Mouse (Mus musculus) subcutaneous adipose tissue, adult 2 months (tissue): Measurements from ENCODE around the gene Lcp2. TPM values are rescaled to one million over a fixed set of nuclear protein-coding genes. Genes with fewer than 3 reads are reported as not detected.

Source experiments
- polyA plus RNA-seq: library from polyadenylated mRNA; depleted of rRNA; stranded (reverse); fragments of >200 nt; gene quantifications from 2 replicates; pipeline ENCODE4 v1.2.3, GENCODE M21; 2012; ENCODE audit warnings: low replicate concordance; rRNA removed

The Lcp2 gene
- polyA plus RNA-seq, result 4.9 and 8.6 TPM in 2 replicates

GRCm38 (mm10) chr11:34046767-34047541, at the start of gene Lcp2:
Gene Lcp2 (plus strand): TSS chr11:34046920.

DNA sequence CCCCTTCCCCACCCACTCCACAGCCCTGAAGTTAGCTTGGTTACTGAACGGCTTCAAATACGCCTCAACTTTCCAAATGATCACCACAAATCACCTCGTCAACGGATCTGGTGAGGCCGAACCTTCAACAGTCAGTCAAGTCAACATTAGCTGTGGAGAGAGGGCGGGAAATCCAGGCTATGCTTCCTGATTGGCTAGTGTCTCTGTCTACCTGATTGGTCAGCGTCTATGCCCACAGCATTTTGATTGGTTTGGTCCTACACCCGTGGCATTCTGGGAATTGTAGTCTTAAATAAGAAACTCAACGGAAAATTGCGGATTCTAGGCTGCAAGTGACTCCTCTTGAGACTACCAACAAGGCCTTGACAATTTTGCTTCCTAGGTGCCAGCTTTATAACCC, 51.7 kb downstream of the Lcp2 start, which contains the start of gene 4930469K13Rik:
Gene 4930469K13Rik, minus strand, starts transcription at position 133 of the 400 bp plus-strand sequence.

Other genes with a start within 250 kb of the Lcp2 start
- 1.1 and 8.6 TPM in 2 replicates for gene Kcnmb1, start 83.9 kb upstream of the Lcp2 start, polyA plus RNA-seq
- gene Kcnip1, start 53.8 kb upstream of the Lcp2 start, polyA plus RNA-seq, result 9.7 TPM in 1 of 2 replicates, not detected in the other
- 0.33 TPM in 1 of 2 replicates, not detected in the other for gene 4930469K13Rik, start 51.6 kb downstream of the Lcp2 start, polyA plus RNA-seq
- gene Foxi1, start 161.2 kb downstream of the Lcp2 start, polyA plus RNA-seq, result 0.06 TPM in 1 of 2 replicates, not detected in the other